Mouse (Mus musculus) midbrain, postnatal 0 days (tissue): ENCODE results near the gene Nelfb. TPM values are rescaled to one million over a fixed set of nuclear protein-coding genes. Genes with fewer than 3 reads are reported as not detected.

Experiments used
- ATAC-seq: fragments of 200-750 bp; cut with Nextera tagmentation; 2 replicates; pipeline ENCODE4 v1.8.0; 2017; ENCODE audit warnings: moderate number of reproducible peaks, mild to moderate bottlenecking, moderate TSS enrichment, moderate library complexity; ENCODE audit not compliant: low FRiP score
- DNase-seq: peaks from one replicate; pipeline ENCODE4 v3.0.0-alpha.2; 2015; ENCODE audit warnings: low spot score
- H3K27ac ChIP-seq: fragments of 300-500 bp; sonication (generic); 2 replicates; pipeline ENCODE4 v1.5.1; 2014; ENCODE audit warnings: low read depth, mild to moderate bottlenecking, low read length, mixed read lengths
- H3K27me3 ChIP-seq: fragments of 300-500 bp; sonication (generic); 2 replicates; pipeline ENCODE4 v1.6.1; 2014; ENCODE audit warnings: low read length, control low read depth, mixed read lengths; ENCODE audit not compliant: insufficient read depth
- H3K36me3 ChIP-seq: fragments of 300-500 bp; sonication (generic); 2 replicates; pipeline ENCODE4 v1.6.1; 2014; ENCODE audit warnings: low read length, control low read depth, mixed read lengths; ENCODE audit not compliant: insufficient read depth
- H3K4me1 ChIP-seq: fragments of 300-500 bp; sonication (generic); 2 replicates; pipeline ENCODE4 v1.6.1; 2014; ENCODE audit warnings: mild to moderate bottlenecking, control low read depth, antibody characterized with exemption, low read length, mixed read lengths; ENCODE audit not compliant: insufficient read depth
- H3K4me2 ChIP-seq: fragments of 300-500 bp; sonication (generic); 2 replicates; pipeline ENCODE4 v1.6.1; 2014; ENCODE audit warnings: low read depth, mild to moderate bottlenecking, low read length, mixed read lengths; ENCODE audit not compliant: poor library complexity, severe bottlenecking
- H3K4me3 ChIP-seq: fragments of 300-500 bp; sonication (generic); 2 replicates; pipeline ENCODE4 v1.5.1; 2014; ENCODE audit warnings: low read depth, mild to moderate bottlenecking, low read length, moderate library complexity
- H3K9ac ChIP-seq: fragments of 300-500 bp; sonication (generic); replicated peaks from 2 replicates; pipeline ENCODE4 v1.6.1; 2014; ENCODE audit warnings: mild to moderate bottlenecking, low read length, moderate library complexity, mixed read lengths; ENCODE audit not compliant: poor library complexity, severe bottlenecking
- H3K9me3 ChIP-seq: fragments of 300-500 bp; sonication (generic); 2 replicates; pipeline ENCODE4 v1.6.1; 2016; ENCODE audit warnings: low read length, control low read depth
- CTCF ChIP-seq: IDR thresholded peaks from 2 replicates; pipeline ENCODE4 v1.5.1; 2016; ENCODE audit warnings: antibody characterized with exemption, mild to moderate bottlenecking
- WGBS: fragments of 180-500 bp; shearing (Covaris S2); extraction: QIAGEN DNeasy Blood & Tissue Kit; methylation state at CpG from one replicate; pipeline ENCODE4 v1.1.7; 2014; 5-methylcytosine and 5-hydroxymethylcytosine counted together
- polyA plus RNA-seq: library from polyadenylated mRNA; unstranded; fragments of >200 nt; fragmentation: Nextera tagmentation; extraction: Ambion mirVana; gene quantifications from 2 replicates; pipeline ENCODE4 v1.2.1, GENCODE M21; 2015
- total RNA-seq: library from RNA; depleted of rRNA; stranded (reverse); fragments of >200 nt; gene quantifications from 2 replicates; pipeline ENCODE4 v1.2.3, GENCODE M21; 2014

Nelfb gene
- total and polyA plus RNA-seq, 2 experiments from 2014 or later, result 87.0 to 90.4 TPM

GRCm38 (mm10) chr2:25234551-25235220 is 23.4 kb upstream of the Nelfb start:
- H3K9ac ChIP-seq, result no peak overlapping the region
- no peaks in the 10 kb centered on the region; the same call in 1 of the 2 replicates for H3K27me3 ChIP-seq
- no peaks in the 10 kb centered on the region for H3K4me1 ChIP-seq
- no peaks in the 10 kb centered on the region for H3K9me3 ChIP-seq
- H3K27ac ChIP-seq, result no peak overlapping the region
- DNase-seq, result no peak
- 74% methylated on average over 5 of the region's 5 CpGs for WGBS
- TF ChIP-seq CTCF, result no peak
- H3K4me3 ChIP-seq, result no peak overlapping the region
- H3K36me3 ChIP-seq, result no peaks in the 10 kb centered on the region
- ATAC-seq, result no peak
- no peak overlapping the region for H3K4me2 ChIP-seq

GRCm38 (mm10) chr2:25234050-25234449 is 22.8 kb upstream of the Nelfb start, which contains the start of gene Slc34a3:
Gene Slc34a3 (minus strand): TSS chr2:25234364.
- no peaks in the 10 kb centered on the region for H3K36me3 ChIP-seq
- WGBS, result 87% methylated on average over 3 of the region's 3 CpGs
- H3K4me1 ChIP-seq, result no peaks in the 10 kb centered on the region; the same call in 1 of the 2 replicates
- no peaks in the 10 kb centered on the region for H3K9me3 ChIP-seq
- no peak within 1 kb of the TSS for H3K9ac ChIP-seq
- no peak within 1 kb of the TSS for H3K27ac ChIP-seq
- H3K27me3 ChIP-seq, result no peaks in the 10 kb centered on the region; the same call in 1 of the 2 replicates
- no peak for DNase-seq
- TF ChIP-seq CTCF, result no peak
- ATAC-seq, result no peak
- no peak within 1 kb of the TSS for H3K4me2 ChIP-seq
- no peak within 1 kb of the TSS for H3K4me3 ChIP-seq

GRCm38 (mm10) chr2:25233421-25233820 is 22.1 kb upstream of the Nelfb start:
- Histone ChIP-seq H3K4me3 (no peak overlapping the region), H3K9ac (no peak overlapping the region), H3K27me3 (no peaks in the 10 kb centered on the region; the same call in 1 of the 2 replicates), H3K4me1 (no peaks in the 10 kb centered on the region; the same call in 1 of the 2 replicates), H3K36me3 (no peaks in the 10 kb centered on the region), H3K4me2 (no peak overlapping the region), H3K9me3 (no peaks in the 10 kb centered on the region), H3K27ac (no peak overlapping the region)
- DNase-seq (no peak), ATAC-seq (no peak)
- TF ChIP-seq CTCF, result no peak
- WGBS, result 78% methylated on average over 4 of the region's 4 CpGs

GRCm38 (mm10) chr2:25231038-25231437 is 19.7 kb upstream of the Nelfb start:
- DNase-seq (no peak), ATAC-seq (no peak)
- Histone ChIP-seq H3K27ac (no peak overlapping the region), H3K4me1 (no peaks in the 10 kb centered on the region; the same call in 1 of the 2 replicates), H3K4me2 (no peak overlapping the region), H3K9me3 (no peaks in the 10 kb centered on the region), H3K27me3 (no peaks in the 10 kb centered on the region; the same call in 1 of the 2 replicates), H3K36me3 (no peaks in the 10 kb centered on the region), H3K9ac (no peak overlapping the region), H3K4me3 (no peak overlapping the region)
- 50% methylated on average over 12 of the region's 12 CpGs for WGBS
- TF ChIP-seq CTCF, result no peak

- Histone ChIP-seq H3K36me3 (no peaks in the 10 kb centered on the region), H3K27me3 (no peaks in the 10 kb centered on the region), H3K9me3 (no peaks in the 10 kb centered on the region), H3K9ac (no peak overlapping the region), H3K4me1 (no peaks in the 10 kb centered on the region; the same call in 1 of the 2 replicates), H3K27ac (no peak overlapping the region), H3K4me3 (no peak overlapping the region), H3K4me2 (no peak overlapping the region)
- ATAC-seq (no peak), DNase-seq (no peak)
- WGBS, result 90% methylated on average over 7 of the region's 7 CpGs
- no peak for TF ChIP-seq CTCF
Observed at GRCm38 (mm10) chr2:25230581-25230980, 19.3 kb upstream of the Nelfb start.

- no peaks in the 10 kb centered on the region for H3K27me3 ChIP-seq
- no peak overlapping the region for H3K4me2 ChIP-seq
- no peak for TF ChIP-seq CTCF
- no peak overlapping the region for H3K4me3 ChIP-seq
- ATAC-seq (no peak), DNase-seq (no peak)
- no peaks in the 10 kb centered on the region; the same call in 1 of the 2 replicates for H3K4me1 ChIP-seq
- no peak overlapping the region for H3K9ac ChIP-seq
- no peaks in the 10 kb centered on the region for H3K36me3 ChIP-seq
- H3K9me3 ChIP-seq, result no peaks in the 10 kb centered on the region
- WGBS, result 79% methylated on average over 5 of the region's 5 CpGs
- H3K27ac ChIP-seq, result no peak overlapping the region
Observed at GRCm38 (mm10) chr2:25229582-25229981, 18.3 kb upstream of the Nelfb start.
